Mouse (Mus musculus) ES-Bruce4 (cell line): ENCODE data around the gene Slc35e4.

ENCODE experiments used
- CTCF ChIP-seq: IDR thresholded peaks from one replicate; pipeline ENCODE4 v1.8.1; 2011; ENCODE audit warnings: low read depth, low read length
- EP300 ChIP-seq: IDR thresholded peaks from 2 replicates; pipeline ENCODE4 v1.6.1; 2011; ENCODE audit warnings: low read depth, low read length; ENCODE audit not compliant: insufficient read depth
- POLR2A ChIP-seq: IDR thresholded peaks from one replicate; pipeline ENCODE4 v1.8.1; 2011; ENCODE audit warnings: low read length; ENCODE audit not compliant: insufficient read depth

GRCm38 (mm10) chr11:3941371-3941770 is 26.9 kb upstream of the Slc35e4 start:
- TF ChIP-seq EP300 (no peak), CTCF (no peak), POLR2A (no peak)
